Mouse (Mus musculus): ENCODE data around the gene Pde4a.
"Not testable (repeated sequence)": the region's sequence is repeated elsewhere in the genome, so short reads cannot be mapped to it uniquely, and the experiment has no call there.

Pde4a gene

GRCm38 (mm10) chr9:21183905-21184413, 18.4 kb downstream of the Pde4a start:
- in situ Hi-C loops (cut with MseI, MboI) = no loop called here

- in situ Hi-C loops (cut with MseI, MboI) = no loop called here
Observed at GRCm38 (mm10) chr9:21184733-21185132, 19.2 kb downstream of the Pde4a start.

GRCm38 (mm10) chr9:21185436-21185835, 19.9 kb downstream of the Pde4a start:
- in situ Hi-C loops (cut with MseI, MboI) = no loop called here

- in situ Hi-C loops (cut with MseI, MboI) = no loop called here
Observed at GRCm38 (mm10) chr9:21189905-21190304, 24.4 kb downstream of the Pde4a start.

- in situ Hi-C loops (cut with MseI, MboI) = no loop called here
Observed at GRCm38 (mm10) chr9:21190670-21191069, 25.2 kb downstream of the Pde4a start.

GRCm38 (mm10) chr9:21193786-21194185, 28.3 kb downstream of the Pde4a start:
- in situ Hi-C loops (cut with MseI, MboI) = no loop called here

- in situ Hi-C loops (cut with MseI, MboI) = no loop called here
Observed at GRCm38 (mm10) chr9:21194787-21195493, 29.4 kb downstream of the Pde4a start.

- in situ Hi-C loops (cut with MseI, MboI) = not testable (repeated sequence)
Observed at GRCm38 (mm10) chr9:21195736-21196505, 30.4 kb downstream of the Pde4a start.

GRCm38 (mm10) chr9:21196521-21197433, 31.3 kb downstream of the Pde4a start:
- in situ Hi-C loops (cut with MseI, MboI) = no loop called here

- in situ Hi-C loops (cut with MseI, MboI) = no loop called here
Observed at GRCm38 (mm10) chr9:21197981-21198380, 32.5 kb downstream of the Pde4a start.

GRCm38 (mm10) chr9:21198960-21199359, 33.4 kb downstream of the Pde4a start:
- in situ Hi-C loops (cut with MseI, MboI) = no loop called here

- in situ Hi-C loops (cut with MseI, MboI) = no loop called here
Observed at GRCm38 (mm10) chr9:21204156-21204527, 38.6 kb downstream of the Pde4a start.

GRCm38 (mm10) chr9:21204528-21205272, 39.2 kb downstream of the Pde4a start:
- in situ Hi-C loops (cut with MseI, MboI) = no loop called here

- in situ Hi-C loops (cut with MseI, MboI) = no loop called here
Observed at GRCm38 (mm10) chr9:21206848-21207247, 41.3 kb downstream of the Pde4a start.

GRCm38 (mm10) chr9:21208626-21209025, 43.1 kb downstream of the Pde4a start:
- in situ Hi-C loops (cut with MseI, MboI) = no loop called here

- in situ Hi-C loops (cut with MseI, MboI) = no loop called here
Observed at GRCm38 (mm10) chr9:21210821-21211220, 45.3 kb downstream of the Pde4a start.

- in situ Hi-C loops (cut with MseI, MboI) = no loop called here
Observed at GRCm38 (mm10) chr9:21211624-21212023, 46.1 kb downstream of the Pde4a start.

- in situ Hi-C loops (cut with MseI, MboI) = no loop called here
Observed at GRCm38 (mm10) chr9:21213617-21214190, 48.2 kb downstream of the Pde4a start.

- in situ Hi-C loops (cut with MseI, MboI) = no loop called here
Observed at GRCm38 (mm10) chr9:21216050-21216841, 50.7 kb downstream of the Pde4a start.

- in situ Hi-C loops (cut with MseI, MboI) = no loop called here
Observed at GRCm38 (mm10) chr9:21219820-21220219, 54.3 kb downstream of the Pde4a start.
